In genomic region chr1:73515781-73516180, GRCm38 (mm10) we compare ENCODE assay signal across 20 mouse cellular contexts.
DNase-seq lines count a peak whose midpoint lies in the region; ATAC-seq lines count a peak whose summit lies in the region.
"Had no signal": no experiment of that assay in that cellular context is flagged by ENCODE, and none has a peak within 500 bp of the region (broad histone marks: within the 10 kb centered on the region; RNA-seq: fewer than 3 reads in every experiment).

No protein-coding gene starts in this region.

- ATAC-seq in erythroblast, adult 5-6 weeks (replicated peaks; ENCODE audit: low FRiP score, poor library complexity, severe bottlenecking): no peak
- ATAC-seq: forebrain, postnatal 0 days; midbrain, embryonic 15.5 days had no signal

- DNase-seq in gastrocnemius, adult 18-20 months (ENCODE audit: low spot score): peak; percentile 28
- DNase-seq in gastrocnemius, postnatal 10 days: no peak
- peak; percentile 25 for DNase-seq in urinary bladder, postnatal 14 days (ENCODE audit: low spot score)
- DNase-seq in urinary bladder, postnatal 10 days (ENCODE audit: low spot score): no peak
- peak; percentile 17 to 26 for DNase-seq in heart, postnatal 14 days
- DNase-seq in left cerebral cortex, postnatal 36 days (ENCODE audit: low spot score in 2 of 2): no peak
- DNase-seq in spleen, adult 18-20 months: no peak
- DNase-seq: adrenal gland, postnatal 36 days; cerebellum, adult 9-11 months; forebrain, postnatal 0 days; kidney, adult 11 months; kidney, postnatal 36 days; liver; lung, postnatal 4 days; retina, postnatal 1 day; right cerebral cortex, postnatal 25 days; thymus, adult 18-20 months; thymus, postnatal 4 days had no signal

- intact Hi-C loops in heart, postnatal 14 days (cut with DNase I): loop anchor here (10.0 kb wide), 1 partner anchor 641 kb away; the partner anchor contains the start of gene Igfbp5
- intact Hi-C loops in left cerebral cortex, postnatal 36 days (cut with DNase I): no loop called here

Comparison
In these comparisons a context has a peak if more than half of its experiments do, and no peak if none do; other contexts are left out.
1. DNase-seq: peak in gastrocnemius, adult 18-20 months (single experiment), urinary bladder, postnatal 14 days (single experiment) and heart, postnatal 14 days (2 of 2); none in gastrocnemius, postnatal 10 days (single experiment), urinary bladder, postnatal 10 days (single experiment), left cerebral cortex, postnatal 36 days (0 of 2) and spleen, adult 18-20 months (0 of 2).